Mouse (Mus musculus) cerebellum, adult 11-12 months (tissue): ENCODE measurements at regions not wholly inside any gene's neighbourhood (a gene's known extent, or its start where the extent isn't known, plus 50 kb on each side); places are given as distances from the start of the nearest gene placed in this dataset.

ENCODE experiments used
- DNase-seq: peaks from one replicate; pipeline ENCODE4 v3.0.0; 2022

DNA sequence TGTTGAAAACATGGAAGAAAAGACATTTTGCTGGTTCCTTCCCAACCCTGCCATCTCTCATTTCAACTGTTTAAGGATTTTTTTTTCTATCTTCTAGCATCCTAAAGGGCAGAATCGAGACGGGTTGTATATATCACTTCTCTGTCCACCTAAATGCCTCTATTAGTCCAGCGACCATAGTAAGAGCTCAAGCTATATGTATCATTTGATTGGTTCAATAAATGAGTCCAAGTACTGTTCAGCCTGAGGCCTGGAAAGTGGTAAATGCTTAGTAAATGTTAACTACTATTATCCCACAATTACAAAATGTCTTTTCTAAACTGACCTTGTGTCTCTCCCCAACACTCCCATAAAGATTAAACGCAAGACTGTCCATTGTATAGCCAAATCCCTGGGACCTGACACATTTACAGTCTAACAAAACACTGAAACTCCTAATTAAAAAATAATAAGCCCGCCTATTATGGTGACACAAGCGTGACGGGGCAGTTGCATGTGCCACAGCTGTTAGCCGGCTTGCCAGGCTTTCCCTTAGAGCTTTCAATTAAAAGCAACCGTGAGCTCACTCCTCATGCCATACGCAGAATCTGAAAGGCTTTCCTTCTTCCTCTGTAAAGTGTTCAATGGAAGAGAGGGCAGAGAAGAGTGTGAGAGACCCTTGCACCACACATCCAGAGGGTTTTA is 336.7 kb upstream of the Tenm4 start:
- DNase-seq = no peak

DNA sequence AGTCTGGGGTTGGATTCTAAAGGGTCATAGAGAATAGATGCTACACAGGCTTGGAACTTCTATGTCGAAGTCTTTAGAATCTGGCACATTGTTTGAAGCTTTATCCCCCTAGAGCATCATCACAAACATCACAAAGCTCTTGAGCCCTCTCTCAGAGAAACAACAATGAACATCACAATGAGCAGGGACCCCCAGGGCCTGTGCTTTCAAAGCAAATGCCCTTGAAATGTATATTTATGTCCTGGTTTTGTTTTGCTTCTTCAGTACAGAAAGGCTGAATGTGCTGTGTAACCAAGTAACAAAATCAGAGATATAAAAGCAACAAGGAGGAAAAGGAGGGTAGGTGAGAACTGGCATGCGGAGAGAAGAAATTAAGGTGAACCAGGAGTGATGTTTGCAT is 330.6 kb upstream of the Tenm4 start:
- no peak for DNase-seq

DNA sequence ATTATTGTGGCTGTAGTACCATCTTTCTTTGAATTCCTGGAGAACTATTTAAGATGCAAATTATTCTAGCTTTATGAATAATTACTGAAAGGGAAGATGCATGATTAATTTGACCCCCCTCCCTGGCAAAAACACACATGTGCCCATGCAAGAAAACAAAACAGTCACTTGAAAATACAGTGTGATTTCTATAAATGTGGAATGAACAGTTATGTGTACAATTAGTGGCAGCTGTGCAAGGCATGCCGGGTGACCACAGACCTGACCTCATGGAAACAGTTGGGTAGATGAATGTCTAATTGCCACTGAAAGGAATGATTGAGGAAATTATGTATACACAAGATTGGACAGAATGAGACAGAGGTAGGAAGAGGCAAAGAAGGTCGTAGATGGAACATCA is 321.2 kb upstream of the Tenm4 start:
- DNase-seq = no peak

DNA sequence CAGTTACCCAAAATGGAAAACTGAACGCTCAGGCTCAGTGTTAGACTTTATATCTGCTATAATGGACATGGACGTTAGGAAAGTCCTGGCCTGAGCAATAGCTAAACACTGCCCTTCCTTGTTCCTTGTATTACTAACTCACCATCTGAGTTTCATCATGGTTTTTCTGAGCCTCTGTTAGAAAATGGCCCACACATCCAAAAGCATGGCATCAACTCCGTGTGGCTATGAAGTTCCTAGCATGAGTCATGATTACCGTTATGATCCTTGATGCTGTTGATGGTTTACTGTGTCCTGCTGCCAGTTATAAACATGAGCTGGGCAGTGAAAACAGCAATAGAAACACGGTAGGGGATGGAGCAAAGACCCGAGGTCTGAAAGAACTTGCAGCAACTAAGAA is 318.4 kb upstream of the Tenm4 start:
- DNase-seq = no peak

DNA sequence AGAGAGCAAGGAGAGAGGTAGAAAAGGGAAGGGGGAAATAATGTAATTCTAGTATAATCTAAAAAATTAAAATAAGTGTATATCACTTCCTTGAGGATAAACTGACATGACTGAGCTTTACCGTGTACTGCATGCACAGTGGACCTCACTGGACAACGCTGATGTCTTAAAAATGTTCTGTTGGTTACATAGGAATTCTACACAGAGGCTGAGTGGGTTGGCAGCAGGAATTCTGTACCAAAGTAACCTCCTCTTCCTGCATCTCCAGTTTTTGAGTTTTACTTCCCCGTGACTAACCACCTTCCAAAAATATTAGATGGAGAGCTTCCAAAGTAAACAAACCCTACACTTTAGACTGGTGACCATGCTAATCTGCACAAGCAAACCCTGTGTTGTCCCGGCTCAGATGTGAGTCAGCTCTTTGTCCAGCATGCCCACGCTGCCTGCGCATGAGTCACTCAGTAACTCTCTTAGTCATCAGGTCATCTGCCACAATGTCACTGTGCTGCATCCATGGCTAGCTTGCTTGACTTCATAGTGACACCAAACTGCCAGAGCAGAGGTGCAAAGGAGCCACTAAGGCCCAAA is 317.7 kb upstream of the Tenm4 start:
- no peak for DNase-seq

DNA sequence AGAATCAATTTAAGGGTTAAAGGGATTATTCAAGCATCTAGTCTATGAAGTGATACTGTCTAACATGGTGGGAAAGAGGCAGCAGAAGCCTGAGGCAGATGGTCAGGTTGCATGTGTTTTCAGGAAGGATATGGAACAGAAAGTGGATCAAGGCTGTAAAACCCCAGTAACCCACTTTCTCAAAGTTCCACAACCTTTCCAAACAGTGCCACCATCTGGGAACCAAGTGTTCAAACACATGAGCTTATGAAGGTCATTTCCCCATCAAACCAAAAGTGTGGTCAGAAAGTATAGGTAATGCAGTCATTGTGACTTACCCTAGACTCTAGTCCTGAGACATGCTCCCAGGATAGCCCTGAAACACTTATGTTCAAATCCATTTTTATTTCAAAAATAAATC is 312.8 kb upstream of the Tenm4 start:
- no peak for DNase-seq

DNA sequence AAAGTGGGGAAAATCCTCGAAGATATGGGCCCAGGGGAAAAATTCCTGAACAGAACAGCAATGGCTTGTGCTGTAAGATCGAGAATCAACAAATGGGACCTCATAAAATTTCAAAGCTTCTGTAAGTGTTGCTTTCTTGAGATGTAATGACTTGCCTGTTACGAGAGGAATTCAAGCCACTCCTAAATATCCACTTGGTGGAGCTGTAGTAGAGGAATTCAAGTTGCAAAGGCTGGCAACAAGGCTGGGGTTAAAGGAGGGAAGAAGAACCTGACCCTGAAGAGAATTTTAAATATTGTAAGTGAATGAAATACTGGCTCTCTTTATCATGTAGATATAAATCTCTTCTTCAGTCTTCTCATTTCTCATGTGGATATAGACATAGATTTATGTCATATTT is 306.8 kb upstream of the Tenm4 start:
- DNase-seq = no peak

DNA sequence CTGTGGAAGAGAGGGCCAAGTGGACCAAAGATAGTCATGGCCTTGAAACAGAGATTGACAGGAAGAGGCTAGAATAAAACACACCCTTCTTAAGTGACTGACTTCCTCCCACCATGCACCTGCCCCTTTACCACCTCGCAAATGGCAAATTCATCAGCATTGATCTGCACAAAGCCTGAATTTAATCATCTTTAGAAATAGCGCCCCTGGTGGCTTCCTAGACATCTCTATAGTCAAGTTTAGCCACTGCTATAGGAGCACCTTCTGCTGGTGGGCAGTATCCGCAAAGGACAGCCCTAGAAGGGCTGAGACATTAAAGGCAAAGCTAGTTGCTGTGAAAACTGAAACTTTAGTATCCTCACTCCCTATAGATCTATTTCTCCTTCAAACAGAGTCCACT is 305.8 kb upstream of the Tenm4 start:
- no peak for DNase-seq

DNA sequence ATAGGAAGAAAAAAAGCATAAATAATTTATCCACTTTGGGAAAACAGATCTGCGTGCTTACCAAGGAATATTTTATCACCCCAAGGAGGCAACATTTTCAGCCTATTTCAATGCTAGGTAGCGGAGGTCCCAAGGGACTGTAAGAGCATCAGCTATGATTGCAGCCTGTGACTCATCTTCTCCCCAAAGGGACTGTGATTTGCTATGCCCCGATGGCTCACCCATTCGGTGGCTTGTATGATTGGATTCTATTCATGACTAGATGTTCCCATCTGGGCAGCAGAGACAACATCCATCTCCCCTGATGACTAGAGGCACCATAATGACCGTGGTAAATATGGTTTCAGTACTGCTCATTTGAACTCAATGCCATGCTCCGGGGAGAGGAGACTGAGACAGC is 302.3 kb upstream of the Tenm4 start:
- DNase-seq = no peak

DNA sequence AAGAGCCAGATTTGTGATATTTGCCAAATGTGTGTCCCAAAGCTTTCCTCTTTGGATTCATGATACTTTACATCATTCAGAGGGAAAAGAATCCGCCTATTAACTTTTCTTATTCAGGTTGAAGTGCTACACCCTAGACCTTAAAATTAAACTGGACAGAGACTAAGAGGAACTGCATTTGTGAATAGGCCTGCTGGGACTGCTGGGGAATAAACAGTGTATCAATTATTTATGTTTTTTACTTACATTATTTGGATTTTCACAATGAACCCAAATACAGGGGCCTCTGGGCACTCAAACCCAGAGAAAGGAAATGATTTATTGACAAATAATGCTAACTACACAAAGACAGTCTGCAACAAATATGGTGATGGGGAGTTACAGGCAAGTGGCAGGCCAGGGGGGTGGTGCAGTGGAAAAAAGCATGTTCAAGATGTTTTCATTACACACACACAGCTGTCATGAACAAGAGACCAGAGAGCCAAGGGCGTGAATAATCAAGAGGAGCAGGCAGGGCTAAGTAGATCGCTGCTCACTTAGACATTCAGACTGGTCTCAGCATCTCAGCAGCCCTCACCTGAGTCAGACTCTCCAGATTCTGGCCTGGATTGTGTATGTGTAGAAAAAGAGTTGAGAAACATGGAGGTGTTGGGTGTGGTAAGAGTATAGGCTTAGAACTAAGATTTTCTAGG is 290.3 kb upstream of the Tenm4 start:
- no peak for DNase-seq

DNA sequence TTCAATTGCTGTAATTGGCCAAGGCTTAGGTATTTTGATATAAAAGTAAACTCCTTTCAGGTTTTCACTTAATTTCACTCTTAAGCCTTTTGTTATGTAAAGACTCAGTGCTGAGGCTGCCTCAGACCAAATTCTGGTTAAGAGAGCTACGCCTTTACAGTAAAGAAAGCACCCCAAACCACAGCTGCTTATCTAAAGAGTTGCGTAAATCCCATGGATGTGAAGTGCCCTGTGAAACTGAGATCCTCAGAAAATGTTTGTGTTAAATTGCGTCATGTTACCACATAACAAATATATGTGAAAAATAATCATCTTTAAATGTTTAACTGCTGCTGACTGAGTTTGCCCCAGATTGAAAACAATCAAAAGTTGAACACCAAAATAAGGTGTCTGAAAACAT is 269.5 kb upstream of the Tenm4 start:
- DNase-seq = no peak

DNA sequence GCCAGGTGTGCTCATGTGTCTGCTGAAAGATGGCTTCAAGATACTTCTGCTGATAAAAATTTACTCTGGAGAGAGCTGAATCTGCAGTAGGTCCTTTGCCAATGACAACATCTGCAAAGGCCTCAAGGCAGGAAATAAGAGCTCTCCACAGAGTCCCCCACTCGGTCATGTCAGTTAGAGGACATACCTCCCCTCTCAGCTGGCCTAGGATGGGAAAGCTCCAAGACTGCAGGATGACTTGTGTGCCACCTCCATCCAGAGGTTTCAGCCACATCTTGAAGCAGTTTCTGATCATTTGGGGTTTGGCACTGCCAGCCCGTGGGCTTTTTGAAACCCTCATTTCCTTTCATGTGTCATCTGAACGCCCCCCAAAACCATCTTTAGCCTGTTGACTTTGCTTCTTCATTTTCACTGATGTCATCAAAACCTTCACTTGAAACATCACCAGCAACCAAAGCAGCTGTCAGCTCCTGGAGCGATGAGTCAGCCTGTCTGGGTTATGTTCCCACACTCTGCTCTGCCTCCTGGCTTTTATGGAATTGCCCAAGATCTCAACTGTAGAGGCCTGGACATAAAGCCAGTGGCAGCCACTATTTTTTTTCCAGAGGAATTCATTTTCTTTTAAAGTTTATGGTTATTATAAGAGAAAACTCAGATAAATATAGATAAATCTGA is 256.5 kb upstream of the Tenm4 start:
- DNase-seq = no peak

DNA sequence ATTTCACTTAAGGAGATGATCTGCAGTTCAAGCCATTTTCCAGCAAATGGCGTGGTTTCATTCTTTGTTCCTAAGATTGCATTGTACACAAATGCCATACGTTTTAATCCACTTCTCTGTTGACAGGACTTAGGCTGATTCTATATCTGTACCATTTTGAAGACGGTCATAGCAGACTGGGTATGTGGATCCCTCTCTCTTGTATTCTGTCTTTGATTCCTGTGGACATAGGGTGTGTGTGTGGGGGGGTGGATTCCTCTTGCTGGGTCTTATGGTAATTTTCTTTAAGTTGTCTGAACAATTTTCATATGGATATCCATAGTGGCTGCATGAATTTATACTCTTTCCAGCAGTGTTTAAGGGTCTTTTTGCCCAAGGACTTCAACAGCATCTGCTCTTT is 251.1 kb upstream of the Tenm4 start:
- DNase-seq = no peak

DNA sequence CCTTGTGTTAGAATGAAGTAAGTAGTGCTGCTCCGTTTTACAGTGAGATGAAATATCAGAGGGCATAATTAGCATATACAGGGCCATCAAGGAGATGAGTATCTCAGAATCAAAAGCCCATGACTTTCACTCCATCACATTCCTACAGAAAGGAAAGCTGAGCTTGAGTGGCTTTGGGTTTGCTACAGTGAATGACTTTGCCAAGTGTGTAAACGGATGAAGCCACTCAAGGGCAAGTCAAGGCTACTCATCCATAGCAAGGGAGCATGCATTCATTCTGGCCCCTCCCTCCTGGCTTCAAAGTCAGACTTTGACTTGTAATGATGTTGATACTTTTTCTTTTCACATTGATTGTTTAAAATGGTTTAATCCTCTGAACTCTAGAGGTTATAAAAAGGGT is 246.2 kb upstream of the Tenm4 start:
- no peak for DNase-seq

DNA sequence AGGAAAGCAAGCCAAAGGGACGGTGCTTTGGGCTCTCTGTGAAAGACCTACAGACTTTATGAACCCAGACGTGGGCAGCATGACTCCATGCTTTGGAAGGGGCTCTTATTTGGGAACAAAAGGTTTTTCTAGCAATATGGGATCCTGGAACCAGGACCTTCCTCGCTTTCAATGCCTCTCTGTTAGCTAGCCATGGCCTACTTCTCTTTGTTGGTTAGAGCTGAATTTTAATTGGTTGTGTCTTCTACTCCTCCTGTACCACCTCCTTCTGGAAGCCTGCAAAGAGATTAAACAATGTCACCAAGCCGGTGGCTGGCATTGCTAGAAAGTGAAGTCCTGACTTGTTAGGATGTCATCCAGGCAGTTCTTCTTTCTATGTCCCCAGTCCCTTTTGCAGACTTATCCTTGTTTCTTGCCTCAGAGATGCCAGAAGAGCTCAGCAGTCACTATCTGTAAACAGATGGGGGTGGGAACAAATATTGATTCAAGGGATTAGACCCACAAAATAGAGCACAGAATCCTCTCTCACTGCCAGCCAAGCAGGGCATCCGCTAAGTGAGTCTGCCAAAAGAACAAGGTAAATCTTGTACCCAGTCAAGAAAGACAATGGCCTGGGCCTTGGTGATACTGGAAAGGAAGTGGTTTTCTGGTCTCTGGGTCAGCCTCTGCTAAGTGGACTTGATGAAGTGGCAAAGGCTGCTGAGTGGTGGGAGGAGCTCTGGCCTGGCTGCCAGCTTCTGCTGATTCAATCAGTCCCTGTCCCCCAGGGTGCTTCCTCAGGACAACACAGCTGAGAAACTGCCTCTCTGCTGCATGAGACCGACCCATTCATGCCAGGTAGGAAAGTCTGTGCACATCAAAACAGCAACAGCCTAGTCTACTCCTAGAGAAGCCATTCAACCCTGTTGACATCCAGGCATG is 244.7 kb upstream of the Tenm4 start:
- DNase-seq = peak; percentile 14

DNA sequence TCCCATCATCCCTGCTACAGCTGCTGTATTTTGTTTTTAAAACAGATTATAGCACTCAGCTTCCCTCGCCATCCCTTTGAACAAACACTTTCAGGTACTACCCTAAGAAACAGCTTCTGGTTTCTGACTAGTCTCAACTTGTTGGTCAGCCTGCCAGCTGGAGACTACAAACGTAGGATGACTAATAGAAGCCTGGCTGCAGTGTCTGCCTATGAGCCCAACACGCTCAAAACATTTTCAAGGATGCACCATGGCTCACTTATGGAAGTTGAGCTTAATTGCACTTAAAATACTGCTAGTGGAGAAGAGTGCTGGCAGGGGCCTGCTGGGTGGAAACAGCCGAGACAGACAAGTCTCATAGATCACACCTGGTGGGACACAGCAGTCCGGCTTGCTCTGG is 234.4 kb upstream of the Tenm4 start:
- no peak for DNase-seq

DNA sequence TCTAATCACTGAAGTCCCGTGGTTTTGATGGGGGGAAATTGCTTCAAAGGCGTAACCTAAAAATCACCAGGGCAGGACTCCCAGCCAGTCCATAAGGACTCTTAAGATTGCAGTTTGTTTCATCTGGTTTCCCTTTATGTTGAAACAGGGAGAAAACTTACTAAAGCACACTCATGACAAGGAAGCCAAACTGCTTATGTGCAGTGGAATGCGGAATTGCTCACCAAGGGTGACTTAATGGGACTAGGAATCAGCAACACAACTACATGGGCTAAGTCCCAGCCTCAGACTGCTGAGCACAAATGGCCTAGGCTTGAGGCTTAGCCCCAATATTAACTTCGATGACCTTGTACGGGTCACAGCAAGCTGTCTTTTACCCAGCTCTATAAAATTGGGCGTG is 227.6 kb upstream of the Tenm4 start:
- no peak for DNase-seq

DNA sequence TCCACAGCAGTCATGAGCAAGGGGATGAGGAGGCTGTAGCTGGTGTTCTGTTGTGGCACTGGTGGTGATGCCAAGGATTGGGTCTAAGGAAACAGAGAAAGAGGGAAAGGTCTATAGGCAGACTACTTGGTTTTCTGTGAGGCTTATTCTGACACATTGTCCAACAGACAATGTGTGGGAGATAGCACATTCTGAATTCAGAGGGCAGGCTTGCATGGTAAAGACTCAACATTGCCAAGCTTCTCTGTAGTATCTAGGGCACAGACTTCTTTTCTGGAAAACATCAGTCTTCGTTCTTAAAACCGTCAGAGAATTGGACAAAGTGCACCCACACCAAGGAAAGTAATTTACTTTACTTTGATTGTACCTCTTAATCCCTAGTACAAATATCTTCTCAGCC is 218.7 kb upstream of the Tenm4 start:
- no peak for DNase-seq

DNA sequence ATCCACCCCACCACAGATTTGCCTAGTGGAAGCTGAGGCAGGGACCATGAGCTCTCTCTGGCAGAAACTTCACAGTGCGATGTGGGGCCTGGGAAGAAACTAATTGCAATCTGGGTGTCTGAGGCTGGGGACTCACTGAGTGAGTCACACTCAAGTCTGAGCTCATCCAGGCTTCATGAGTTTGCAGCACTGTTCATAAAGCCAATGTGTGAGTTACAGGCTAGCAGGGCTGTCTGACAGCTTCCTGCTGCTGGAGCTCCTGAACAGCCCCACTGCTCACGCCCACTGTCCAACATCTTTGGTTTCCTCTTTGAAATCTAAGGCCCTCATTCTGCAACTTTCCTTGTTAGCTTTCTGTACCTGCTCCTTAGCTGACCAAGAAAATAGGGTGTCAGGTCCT is 216.5 kb upstream of the Tenm4 start:
- DNase-seq = no peak

DNA sequence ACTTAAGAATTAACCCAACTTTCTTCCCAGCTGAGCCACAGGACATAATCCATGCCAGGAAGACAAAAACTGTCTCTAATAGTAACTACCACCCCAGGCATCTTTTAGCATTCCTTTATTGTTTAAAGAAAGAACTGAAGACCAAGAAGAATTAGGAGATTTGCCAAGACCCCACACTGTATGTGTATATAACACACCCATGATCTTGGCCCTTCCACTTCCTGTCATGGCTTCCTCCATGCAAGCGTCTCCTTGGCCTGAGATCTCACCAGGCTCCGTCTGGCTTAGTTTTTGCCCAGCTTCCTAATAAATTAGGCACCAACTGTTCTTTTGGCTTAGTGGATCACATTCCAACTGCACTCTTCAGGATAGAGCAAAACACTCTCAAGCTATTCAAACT is 215.9 kb upstream of the Tenm4 start:
- no peak for DNase-seq

DNA sequence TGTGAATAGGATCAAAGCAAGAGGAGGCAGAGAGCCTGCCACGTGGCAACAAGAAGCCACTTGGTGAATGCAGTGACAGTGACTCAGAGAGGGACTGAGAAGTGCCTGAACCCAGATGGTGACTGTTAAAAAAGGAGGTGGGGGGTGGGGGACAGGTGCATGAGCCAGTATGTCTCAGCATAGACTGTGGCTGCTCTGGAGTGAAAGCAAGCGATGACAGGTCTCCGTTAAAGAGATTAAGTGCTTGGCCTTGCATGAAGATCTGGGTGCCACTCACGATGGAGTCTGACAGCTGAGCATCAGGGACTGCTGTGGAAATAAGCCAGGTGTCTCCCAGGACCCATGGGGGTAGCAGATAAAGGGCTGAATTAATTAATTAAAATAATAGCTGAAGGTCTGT is 212.0 kb upstream of the Tenm4 start:
- DNase-seq = no peak

DNA sequence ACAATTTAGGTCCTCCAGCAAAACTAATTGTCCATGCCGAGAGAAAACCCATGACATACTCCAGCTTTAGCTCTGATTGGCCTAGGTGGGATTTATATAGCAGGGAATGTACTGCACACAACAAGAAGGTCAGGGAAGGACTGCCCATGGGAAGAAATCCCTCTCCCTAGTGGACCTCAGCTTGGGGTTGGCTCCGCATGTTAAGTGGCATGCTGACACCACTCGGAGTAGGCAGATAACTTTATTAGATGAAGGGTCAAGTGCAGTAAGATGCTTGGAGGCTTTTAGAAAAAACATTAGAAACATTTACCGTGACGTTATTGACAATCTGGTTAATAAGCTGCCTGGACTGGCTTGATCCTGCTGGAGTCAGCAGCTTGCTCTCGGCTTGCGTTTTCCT is 199.2 kb upstream of the Tenm4 start:
- DNase-seq = no peak

DNA sequence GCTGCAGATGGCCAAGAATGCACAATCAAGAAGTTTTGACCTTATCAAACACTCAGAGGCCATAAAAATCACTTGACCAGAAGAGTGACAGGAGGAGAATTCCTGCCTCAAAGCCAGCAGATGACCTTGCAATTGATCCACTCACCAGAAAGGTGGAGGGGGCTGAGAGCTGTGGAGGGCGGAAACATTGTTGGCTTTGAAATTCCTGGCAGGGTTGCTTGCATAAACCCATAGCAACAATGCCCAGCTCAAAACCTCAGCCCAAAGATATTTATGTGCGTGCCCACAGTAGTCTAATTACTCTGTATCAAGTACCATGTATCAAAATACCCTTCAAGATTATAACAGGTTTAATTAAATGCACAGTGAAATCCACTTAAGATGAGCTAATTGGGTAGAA is 197.0 kb upstream of the Tenm4 start:
- DNase-seq = no peak
